Mouse (Mus musculus): ENCODE measurements around the gene Tgif2.
"Not testable (repeated sequence)": the region's sequence is repeated elsewhere in the genome, so short reads cannot be mapped to it uniquely, and the experiment has no call there.

Gene Tgif2

GRCm38 (mm10) chr2:156839319-156840191 is at the start of gene Tgif2:
TSS of gene Tgif2 (plus strand) at chr2:156840007.
- peak; percentile 58 to 63 for DNase-seq (ENCODE audit: low spot score in 2 of 2)

- no peak for DNase-seq (ENCODE audit: low spot score in 2 of 2)
These were observed 41.3 kb upstream of the Tgif2 start for GRCm38 (mm10) chr2:156798516-156798915.

- no peak for DNase-seq (ENCODE audit: low spot score in 2 of 2)
These were observed 38.8 kb upstream of the Tgif2 start for GRCm38 (mm10) chr2:156801045-156801444.

GRCm38 (mm10) chr2:156802116-156802515 is 37.7 kb upstream of the Tgif2 start:
- DNase-seq (ENCODE audit: low spot score in 2 of 2): not testable (repeated sequence)

GRCm38 (mm10) chr2:156803698-156804372 is 36.0 kb upstream of the Tgif2 start:
- no peak for DNase-seq (ENCODE audit: low spot score in 2 of 2)

- DNase-seq (ENCODE audit: low spot score in 2 of 2): no peak
These were observed 35.2 kb upstream of the Tgif2 start for GRCm38 (mm10) chr2:156804589-156804988.

- DNase-seq (ENCODE audit: low spot score in 2 of 2): no peak
These were observed 32.9 kb upstream of the Tgif2 start for GRCm38 (mm10) chr2:156806886-156807285.

- peak; percentile 67 to 80 for DNase-seq (ENCODE audit: low spot score in 2 of 2)
These were observed 30.2 kb upstream of the Tgif2 start for GRCm38 (mm10) chr2:156809579-156809978.

GRCm38 (mm10) chr2:156810716-156811115 is 29.1 kb upstream of the Tgif2 start:
- no peak for DNase-seq (ENCODE audit: low spot score in 2 of 2)

- no peak for DNase-seq (ENCODE audit: low spot score in 2 of 2)
These were observed 28.3 kb upstream of the Tgif2 start for GRCm38 (mm10) chr2:156811556-156811955.

GRCm38 (mm10) chr2:156814344-156814801 is 25.4 kb upstream of the Tgif2 start:
- no peak for DNase-seq (ENCODE audit: low spot score in 2 of 2)

- no peak for DNase-seq (ENCODE audit: low spot score in 2 of 2)
These were observed 24.9 kb upstream of the Tgif2 start for GRCm38 (mm10) chr2:156814893-156815292.

GRCm38 (mm10) chr2:156815412-156815811 is 24.4 kb upstream of the Tgif2 start:
- no peak for DNase-seq (ENCODE audit: low spot score in 2 of 2)

- no peak for DNase-seq (ENCODE audit: low spot score in 2 of 2)
These were observed 23.7 kb upstream of the Tgif2 start for GRCm38 (mm10) chr2:156816116-156816515.

- DNase-seq (ENCODE audit: low spot score in 2 of 2): not testable (repeated sequence)
These were observed 14.7 kb upstream of the Tgif2 start for GRCm38 (mm10) chr2:156825128-156825527.

- no peak for DNase-seq (ENCODE audit: low spot score in 2 of 2)
These were observed 5.5 kb upstream of the Tgif2 start for GRCm38 (mm10) chr2:156834336-156834735.

- DNase-seq (ENCODE audit: low spot score in 2 of 2): no peak
These were observed 968 bp upstream of the Tgif2 start for GRCm38 (mm10) chr2:156838839-156839238.

GRCm38 (mm10) chr2:156840301-156841027 is 657 bp downstream of the Tgif2 start:
- peak in 1 of 2 experiments; percentile 36 for DNase-seq (ENCODE audit: low spot score in 2 of 2)

GRCm38 (mm10) chr2:156841028-156841840 is 1.4 kb downstream of the Tgif2 start:
- peak; percentile 57 to 64 for DNase-seq (ENCODE audit: low spot score in 2 of 2)

GRCm38 (mm10) chr2:156841841-156842706 is 2.3 kb downstream of the Tgif2 start:
- DNase-seq (ENCODE audit: low spot score in 2 of 2): peak; percentile 64 to 67

Data from right cerebral cortex, postnatal 10 days (tissue).